Mouse (Mus musculus) C2C12 (cell line): ENCODE results near the gene Cytip. TPM values are rescaled to one million over a fixed set of nuclear protein-coding genes. Genes with fewer than 3 reads are reported as not detected.

Experiments
- H3K27me3 ChIP-seq: one replicate; pipeline ENCODE4 v1.6.1; 2011; ENCODE audit not compliant: control insufficient read depth, insufficient read depth, insufficient read length
- H3K36me3 ChIP-seq: one replicate; pipeline ENCODE4 v1.6.1; 2011; ENCODE audit not compliant: control insufficient read depth, insufficient read depth
- H3K4me3 ChIP-seq: one replicate; pipeline ENCODE4 v1.5.1; 2011; ENCODE audit warnings: mild to moderate bottlenecking, control low read depth; ENCODE audit not compliant: poor library complexity, insufficient read depth, severe bottlenecking
- H3K79me2 ChIP-seq: one replicate; pipeline ENCODE4 v1.6.1; 2011; ENCODE audit not compliant: control insufficient read depth, insufficient read depth
- H3K79me3 ChIP-seq: one replicate; pipeline ENCODE4 v1.6.1; 2011; ENCODE audit warnings: low read depth, control low read depth
- H3ac ChIP-seq: one replicate; pipeline ENCODE3; 2011; ENCODE audit warnings: low read depth; ENCODE audit not compliant: control insufficient read depth, insufficient read length
- CEBPB ChIP-seq: IDR thresholded peaks from one replicate; pipeline ENCODE4 v1.6.1; 2011; ENCODE audit warnings: low read depth, mild to moderate bottlenecking, control low read depth, moderate library complexity
- CTCF ChIP-seq: IDR thresholded peaks from one replicate; pipeline ENCODE4 v1.5.1; 2011; ENCODE audit not compliant: control insufficient read depth, insufficient read depth, insufficient read length
- FOSL1 ChIP-seq: IDR thresholded peaks from one replicate; pipeline ENCODE4 v1.8.0; 2011; ENCODE audit warnings: mild to moderate bottlenecking, low read length; ENCODE audit not compliant: poor library complexity, insufficient read depth, severe bottlenecking
- MAX ChIP-seq: IDR thresholded peaks from one replicate; pipeline ENCODE4 v1.6.1; 2011; ENCODE audit warnings: mild to moderate bottlenecking, control low read depth
- MYOD1 ChIP-seq: IDR thresholded peaks from one replicate; pipeline ENCODE4 v1.6.1; 2011; ENCODE audit warnings: low read depth; ENCODE audit not compliant: control insufficient read depth, insufficient read length
- MYOG ChIP-seq: IDR thresholded peaks from one replicate; pipeline ENCODE4 v1.6.1; 2011; ENCODE audit not compliant: control insufficient read depth, insufficient read length; ENCODE audit errors: extremely low read depth
- USF1 ChIP-seq: IDR thresholded peaks from one replicate; pipeline ENCODE4 v1.6.1; 2011; ENCODE audit warnings: low read depth, mild to moderate bottlenecking, control low read depth, moderate library complexity
- polyA plus RNA-seq: library from polyadenylated mRNA; unstranded; fragments of >200 nt; fragmentation: generic; extraction: Trizol; gene quantifications from one replicate; pipeline ENCODE4 v1.2.1, GENCODE M21; 2012; ENCODE audit warnings: missing spikeins

Gene Cytip
- polyA plus RNA-seq, 1 experiment: 0.13 TPM

DNA sequence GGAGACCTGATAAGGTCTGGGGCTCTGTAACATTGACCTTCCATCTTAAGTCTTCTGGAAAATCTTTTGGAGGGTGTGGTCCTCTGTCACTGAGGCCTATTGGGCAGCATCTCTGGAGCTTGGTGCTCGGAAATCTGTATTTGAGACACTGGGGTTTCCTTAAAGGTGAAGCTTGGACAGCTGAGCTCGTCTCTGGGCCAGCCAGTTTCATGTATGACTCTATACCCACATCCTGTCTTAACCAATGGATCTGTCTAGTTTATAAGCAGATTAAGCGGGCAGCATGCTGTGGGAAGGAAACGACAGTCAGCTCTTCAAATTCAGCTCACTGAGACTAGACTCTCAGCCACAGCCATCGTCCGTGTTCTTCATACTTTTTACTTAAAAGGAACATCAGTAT lies 88.3 kb downstream of the Cytip start:
- H3K27me3 ChIP-seq: no peaks in the 10 kb centered on the region
- TF ChIP-seq USF1: no peak
- TF ChIP-seq MAX: no peak
- TF ChIP-seq FOSL1: no peak
- TF ChIP-seq MYOG: no peak
- TF ChIP-seq CTCF: no peak
- no peak for TF ChIP-seq MYOD1
- no peak for TF ChIP-seq CEBPB
- H3K79me3 ChIP-seq: no peaks in the 10 kb centered on the region
- H3ac ChIP-seq: no peak overlapping the region
- no peaks in the 10 kb centered on the region for H3K79me2 ChIP-seq
- H3K36me3 ChIP-seq: no peaks in the 10 kb centered on the region
- no peak overlapping the region for H3K4me3 ChIP-seq

DNA sequence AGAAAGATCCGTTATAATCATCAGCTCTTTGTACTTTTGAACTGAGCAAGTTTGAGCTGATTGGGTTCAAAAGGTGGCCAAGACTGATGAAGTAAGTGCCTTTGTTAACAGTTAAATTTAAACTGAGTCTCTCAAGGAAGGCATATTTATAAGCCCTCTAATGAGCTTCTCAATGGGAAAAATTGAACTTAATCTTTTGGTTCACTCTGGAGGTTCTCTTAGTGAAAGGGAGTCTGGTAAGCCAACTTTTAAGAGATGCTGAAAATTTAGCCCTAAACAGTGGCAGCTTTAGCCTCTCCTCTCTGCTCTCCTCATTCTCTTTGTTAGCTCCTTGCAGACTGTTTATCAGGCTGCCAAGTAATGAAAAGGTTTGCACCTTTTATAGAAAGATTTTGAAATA lies 100.5 kb downstream of the Cytip start:
- no peaks in the 10 kb centered on the region for H3K36me3 ChIP-seq
- TF ChIP-seq FOSL1 (no peak), MYOG (no peak), MAX (no peak), CTCF (no peak), USF1 (no peak), CEBPB (no peak)
- H3K79me2 ChIP-seq: no peaks in the 10 kb centered on the region
- H3K27me3 ChIP-seq: no peaks in the 10 kb centered on the region
- H3K4me3 ChIP-seq: no peak overlapping the region
- no peaks in the 10 kb centered on the region for H3K79me3 ChIP-seq
- H3ac ChIP-seq: no peak overlapping the region

DNA sequence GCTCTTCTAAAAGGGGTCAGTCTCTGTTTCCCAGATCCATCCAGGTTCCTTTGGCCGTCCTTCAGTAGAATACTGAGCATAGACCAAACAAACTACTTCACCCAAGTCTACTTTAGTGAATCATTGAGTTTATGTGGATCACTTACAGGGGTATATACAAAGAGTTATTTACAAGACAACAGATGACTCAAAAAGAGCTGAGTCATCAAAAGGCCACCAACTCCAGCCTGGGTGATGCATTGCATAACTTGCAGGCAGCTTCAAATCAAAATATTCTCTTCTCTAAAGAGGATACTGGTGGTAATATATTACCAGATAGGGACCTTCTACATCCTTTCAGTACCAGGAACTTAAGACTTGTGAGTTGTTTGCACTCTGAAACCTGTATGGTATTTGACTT lies 108.9 kb downstream of the Cytip start:
- no peak overlapping the region for H3K4me3 ChIP-seq
- no peaks in the 10 kb centered on the region for H3K27me3 ChIP-seq
- no peaks in the 10 kb centered on the region for H3K79me2 ChIP-seq
- H3ac ChIP-seq: no peak overlapping the region
- H3K36me3 ChIP-seq: no peaks in the 10 kb centered on the region
- H3K79me3 ChIP-seq: no peaks in the 10 kb centered on the region
- TF ChIP-seq CEBPB: no peak
- no peak for TF ChIP-seq MYOD1
- TF ChIP-seq CTCF: no peak
- no peak for TF ChIP-seq USF1
- TF ChIP-seq FOSL1: no peak
- TF ChIP-seq MAX: no peak
- no peak for TF ChIP-seq MYOG

DNA sequence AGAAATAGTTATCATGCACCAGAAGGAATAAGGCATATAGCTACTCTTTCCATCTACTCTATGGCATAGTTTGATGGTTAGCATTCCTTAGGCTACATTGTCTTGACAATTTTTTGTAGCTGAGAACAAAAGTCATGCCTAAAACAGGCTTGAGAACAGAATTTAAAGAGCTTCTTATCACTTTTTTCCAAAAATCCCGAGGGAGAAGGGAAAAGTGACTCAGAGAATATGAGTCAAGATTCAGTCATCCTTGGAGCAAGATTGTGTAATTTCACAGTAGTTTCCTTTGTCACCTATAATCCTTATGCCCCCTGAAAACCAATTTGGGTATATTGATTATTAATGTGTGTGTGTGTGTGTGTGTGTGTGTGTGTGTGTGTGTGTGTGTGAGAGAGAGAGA lies 115.5 kb downstream of the Cytip start:
- Histone ChIP-seq H3K79me2 (no peaks in the 10 kb centered on the region), H3K4me3 (no peak overlapping the region)

More for the DNA sequence above, 115.5 kb downstream of the Cytip start:
- no peak overlapping the region for H3ac ChIP-seq
- H3K27me3 ChIP-seq: no peaks in the 10 kb centered on the region
- no peak for TF ChIP-seq MYOD1
- peak; percentile 95 for TF ChIP-seq CEBPB
- TF ChIP-seq FOSL1: peak; percentile 85
- H3K36me3 ChIP-seq: no peaks in the 10 kb centered on the region
- H3K79me3 ChIP-seq: no peaks in the 10 kb centered on the region

Other genes with a start within 250 kb of the Cytip start
- gene Galnt5, start 197.6 kb downstream of the Cytip start, polyA plus RNA-seq: not detected
- gene Ermn, start 142.7 kb downstream of the Cytip start, polyA plus RNA-seq: not detected
- gene Acvr1c, start 162.4 kb upstream of the Cytip start, polyA plus RNA-seq: 0.04 TPM